Comparison of ENCODE assay signal across 8 mouse cellular contexts in the genomic region with DNA sequence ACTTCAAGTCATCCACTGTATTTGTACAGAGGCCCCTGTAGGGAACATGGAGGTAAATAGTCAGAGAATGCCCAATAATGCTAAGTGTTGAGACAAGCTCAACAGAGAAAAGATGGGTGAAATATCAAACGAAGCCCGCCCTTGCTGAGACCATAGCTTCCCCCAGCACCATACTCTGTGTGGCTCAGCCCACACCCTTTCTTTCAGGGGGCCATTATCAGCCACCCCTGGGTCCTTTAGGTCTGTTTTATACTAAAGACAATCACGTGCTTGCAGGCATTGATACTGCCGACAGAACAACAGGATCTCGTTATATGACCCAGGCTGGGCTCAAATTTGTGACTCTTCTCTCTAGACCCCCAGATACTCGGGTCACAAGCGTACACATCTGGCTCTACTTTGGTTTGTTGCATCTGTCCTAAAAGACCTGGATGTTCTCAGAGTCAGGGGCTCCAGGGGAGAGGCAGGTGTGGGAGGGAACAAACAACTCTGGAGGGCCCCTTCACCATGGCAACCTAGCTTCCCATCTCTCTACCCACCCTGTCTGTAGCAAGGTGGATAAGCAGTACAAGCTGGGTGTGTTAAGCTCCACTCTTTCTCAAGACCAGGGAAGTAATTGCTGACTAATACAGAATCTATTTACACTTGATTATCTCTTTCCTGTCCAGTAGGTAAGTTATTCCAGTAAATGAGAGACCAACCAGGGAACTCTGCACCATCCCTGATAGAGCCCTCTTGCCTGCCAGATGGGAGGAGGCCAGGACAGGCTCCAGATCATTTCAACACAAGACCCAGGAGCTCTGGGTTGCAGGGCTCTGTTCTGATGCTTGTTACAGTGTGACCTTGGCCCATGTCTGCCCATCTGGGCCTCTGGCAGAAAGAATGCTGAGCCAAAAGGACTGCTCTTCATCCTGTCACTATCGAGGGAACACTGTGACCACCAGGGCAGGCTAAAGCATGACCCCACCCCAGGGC. TPM values are rescaled to one million over a fixed set of nuclear protein-coding genes. Genes with fewer than 3 reads are reported as not detected.
DNase-seq lines count a peak whose midpoint lies in the region; ATAC-seq and TF ChIP-seq lines count a peak whose summit lies in the region.
"Had no signal": no experiment of that assay in that cellular context is flagged by ENCODE, and none has a peak within 500 bp of the region (broad histone marks: within the 10 kb centered on the region; RNA-seq: fewer than 3 reads in every experiment).

No protein-coding gene starts in this region.

- H3K4me1 ChIP-seq in midbrain, embryonic 11.5 days (ENCODE audit: control insufficient read depth, insufficient read depth, low read length): peaks cover 6% of the 10 kb centered on the region
- no peaks in the 10 kb centered on the region for H3K4me1 ChIP-seq in midbrain, postnatal 0 days (ENCODE audit: insufficient read depth, low read length)
- peaks cover 59% of the 10 kb centered on the region for H3K4me1 ChIP-seq in embryonic facial prominence, embryonic 12.5 days
- H3K4me1 ChIP-seq in stomach, embryonic 16.5 days (ENCODE audit: control insufficient read depth, insufficient read depth, low read length): peaks cover 59% of the 10 kb centered on the region

- no peaks in the 10 kb centered on the region for H3K36me3 ChIP-seq in midbrain, embryonic 11.5 days (ENCODE audit: control insufficient read depth, insufficient read depth, low read length)
- no peaks in the 10 kb centered on the region for H3K36me3 ChIP-seq in midbrain, postnatal 0 days (ENCODE audit: insufficient read depth, low read length)
- H3K36me3 ChIP-seq in embryonic facial prominence, embryonic 12.5 days: peaks cover 7% of the 10 kb centered on the region; the same call in 1 of the 2 replicates
- H3K36me3 ChIP-seq in stomach, embryonic 16.5 days (ENCODE audit: control insufficient read depth, insufficient read depth, low read length): no peaks in the 10 kb centered on the region

- H3K9me3 ChIP-seq in midbrain, embryonic 11.5 days (ENCODE audit: control insufficient read depth, low read length): no peaks in the 10 kb centered on the region
- H3K9me3 ChIP-seq in midbrain, postnatal 0 days (ENCODE audit: low read length): no peaks in the 10 kb centered on the region
- no peaks in the 10 kb centered on the region for H3K9me3 ChIP-seq in embryonic facial prominence, embryonic 12.5 days
- H3K9me3 ChIP-seq in stomach, embryonic 16.5 days (replicated peaks; ENCODE audit: control insufficient read depth, low read length): no peaks in the 10 kb centered on the region
- H3K9me3 ChIP-seq: limb, embryonic 13.5 days had no signal

- H3K9ac ChIP-seq in midbrain, embryonic 11.5 days (ENCODE audit: low read length): 0 out of 2 replicates have a peak overlapping the region, but pooled peaks have one; percentile 24
- H3K9ac ChIP-seq in midbrain, postnatal 0 days (replicated peaks; ENCODE audit: low read length, poor library complexity, severe bottlenecking): no peak overlapping the region
- H3K9ac ChIP-seq in embryonic facial prominence, embryonic 12.5 days: no peak overlapping the region
- H3K9ac ChIP-seq in stomach, embryonic 16.5 days (ENCODE audit: low read length): 0 out of 2 replicates have a peak overlapping the region, but pooled peaks have one; percentile 46
- H3K9ac ChIP-seq: limb, embryonic 13.5 days had no signal

- ATAC-seq in midbrain, embryonic 11.5 days (ENCODE audit: low FRiP score): no peak
- no peak for ATAC-seq in midbrain, postnatal 0 days (ENCODE audit: low FRiP score)
- ATAC-seq in embryonic facial prominence, embryonic 12.5 days (ENCODE audit: insufficient number of reproducible peaks, insufficient read depth, low FRiP score, low TSS enrichment): no peak
- peak; percentile 54; the same call in 1 of the 2 replicates for ATAC-seq in stomach, embryonic 16.5 days (ENCODE audit: insufficient read depth, low FRiP score)

- no peaks in the 10 kb centered on the region for H3K27me3 ChIP-seq in midbrain, embryonic 11.5 days (ENCODE audit: control insufficient read depth, insufficient read depth, low read length)
- peaks cover 5% of the 10 kb centered on the region; the same call in 1 of the 2 replicates for H3K27me3 ChIP-seq in midbrain, postnatal 0 days (ENCODE audit: insufficient read depth, low read length)
- H3K27me3 ChIP-seq in embryonic facial prominence, embryonic 12.5 days: 0 out of 2 replicates have a peak, but pooled peaks cover 3% of the 10 kb centered on the region
- H3K27me3 ChIP-seq in stomach, embryonic 16.5 days (ENCODE audit: control insufficient read depth, insufficient read depth, low read length): no peaks in the 10 kb centered on the region
- H3K27me3 ChIP-seq: limb, embryonic 13.5 days had no signal

- no peak for TF ChIP-seq CTCF in midbrain, postnatal 0 days (IDR thresholded peaks at IDR 0.05)

- WGBS in midbrain, embryonic 11.5 days: 69% methylated on average over 8 of the region's 8 CpGs
- 76% methylated on average over 8 of the region's 8 CpGs for WGBS in midbrain, postnatal 0 days
- 52% methylated on average over 8 of the region's 8 CpGs for WGBS in embryonic facial prominence, embryonic 12.5 days
- 65% methylated on average over 8 of the region's 8 CpGs for WGBS in stomach, embryonic 16.5 days

- no peak overlapping the region for H3K4me3 ChIP-seq in midbrain, embryonic 11.5 days (ENCODE audit: low read depth, low read length)
- no peak overlapping the region for H3K4me3 ChIP-seq in midbrain, postnatal 0 days (ENCODE audit: low read depth, low read length)
- no peak overlapping the region for H3K4me3 ChIP-seq in embryonic facial prominence, embryonic 12.5 days
- no peak overlapping the region for H3K4me3 ChIP-seq in stomach, embryonic 16.5 days (replicated peaks; ENCODE audit: low read length)
- H3K4me3 ChIP-seq: limb, embryonic 13.5 days had no signal

- no peak overlapping the region for H3K27ac ChIP-seq in midbrain, embryonic 11.5 days (ENCODE audit: low read depth, low read length)
- no peak overlapping the region for H3K27ac ChIP-seq in midbrain, postnatal 0 days (ENCODE audit: low read depth, low read length)
- H3K27ac ChIP-seq in embryonic facial prominence, embryonic 12.5 days: 0 out of 2 replicates have a peak overlapping the region, but pooled peaks have one; percentile 20
- peak overlapping the region; percentile 81 for H3K27ac ChIP-seq in stomach, embryonic 16.5 days (ENCODE audit: low read length)
- H3K27ac ChIP-seq: limb, embryonic 13.5 days had no signal

- no peak overlapping the region for H3K4me2 ChIP-seq in midbrain, embryonic 11.5 days
- no peak overlapping the region for H3K4me2 ChIP-seq in midbrain, postnatal 0 days (ENCODE audit: low read depth, low read length, poor library complexity, severe bottlenecking)
- no peak overlapping the region for H3K4me2 ChIP-seq in embryonic facial prominence, embryonic 12.5 days (replicated peaks)
- H3K4me2 ChIP-seq in stomach, embryonic 16.5 days (ENCODE audit: low read depth, low read length): no peak overlapping the region
- H3K4me2 ChIP-seq: limb, embryonic 13.5 days had no signal

- no peak for DNase-seq in midbrain, embryonic 11.5 days (ENCODE audit: low spot score, missing footprints)
- no peak for DNase-seq in midbrain, postnatal 0 days (ENCODE audit: low spot score)
- peak; percentile 73 for DNase-seq in heart, postnatal 4 days
- DNase-seq in right cerebral cortex, postnatal 4 days: no peak
- DNase-seq in frontal cortex, postnatal 36 days (ENCODE audit: low spot score in 2 of 2): no peak

RNA-seq across cellular contexts. Expression of a gene that starts 48.7 kb away (rescaled TPM):
- 2.7 and 2.8 TPM in 2 replicates for polyA plus RNA-seq in midbrain, embryonic 11.5 days (2014; fragmentation: Nextera tagmentation; extraction: Ambion mirVana)
- 18.1 and 21.9 TPM in 2 replicates for total RNA-seq in midbrain, postnatal 0 days (2014; rRNA removed)
- 5.2 and 5.8 TPM in 2 replicates for polyA plus RNA-seq in midbrain, postnatal 0 days (2015; fragmentation: Nextera tagmentation; extraction: Ambion mirVana)
- 8.3 and 9.6 TPM in 2 replicates for polyA plus RNA-seq in embryonic facial prominence, embryonic 12.5 days (2016; fragmentation: Nextera tagmentation; extraction: Ambion mirVana)
- 10 to 100 TPM; 69.3 to 70.9 TPM for total RNA-seq in heart, postnatal 4 days (2021)
- 2.1 and 2.7 TPM in 2 replicates for polyA plus RNA-seq in stomach, embryonic 16.5 days (2015; fragmentation: Nextera tagmentation; extraction: Ambion mirVana)

Comparison
In these comparisons a context has a peak if more than half of its experiments do, and no peak if none do; other contexts are left out.
1. H3K9ac ChIP-seq: peak in midbrain, embryonic 11.5 days (single experiment) and stomach, embryonic 16.5 days (single experiment); none in midbrain, postnatal 0 days (single experiment) and embryonic facial prominence, embryonic 12.5 days (single experiment).
2. H3K27ac ChIP-seq: peak in embryonic facial prominence, embryonic 12.5 days (single experiment) and stomach, embryonic 16.5 days (single experiment); none in midbrain, embryonic 11.5 days (single experiment) and midbrain, postnatal 0 days (single experiment).